Mouse (Mus musculus): ENCODE data around the gene Krtcap2.

DNA sequence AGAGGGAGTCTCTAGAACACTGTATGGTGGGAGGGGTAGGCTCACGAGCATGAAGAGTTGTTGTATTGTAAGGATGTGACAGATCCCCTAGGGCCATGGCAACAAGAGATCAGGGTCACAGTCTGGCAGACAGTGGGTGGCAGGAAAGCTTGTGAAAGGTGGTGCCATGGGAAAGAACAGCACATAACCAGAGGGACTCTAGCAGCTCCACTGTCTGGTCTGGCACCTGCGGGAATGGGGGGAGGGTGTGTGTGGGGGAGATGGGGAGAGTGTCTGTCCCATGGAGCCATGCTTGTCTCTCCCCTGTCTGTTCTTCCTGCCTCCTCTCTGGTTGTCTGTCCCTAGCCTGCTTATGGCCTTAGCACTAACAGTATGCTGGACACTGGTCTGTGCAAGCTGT is 39.8 kb downstream of the Krtcap2 start:
- TF ChIP-seq CTCF (IDR thresholded peaks at IDR 0.05; ENCODE audit: low read depth) (no peak), EP300 (IDR thresholded peaks at IDR 0.05; ENCODE audit: low read depth) (no peak)

Measured in liver, embryonic 14.5 days (tissue).